Mouse (Mus musculus) lung, postnatal 0 days (tissue): ENCODE measurements at regions not wholly inside any gene's neighbourhood (a gene's known extent, or its start where the extent isn't known, plus 50 kb on each side); places are given as distances from the start of the nearest gene placed in this dataset.

Experiments used
- ATAC-seq: fragments of 200-750 bp; cut with Nextera tagmentation; 2 replicates; pipeline ENCODE4 v1.8.0; 2017; ENCODE audit warnings: moderate library complexity
- DNase-seq: peaks from one replicate; pipeline ENCODE4 v3.0.0-alpha.2; 2016; ENCODE audit warnings: low spot score
- H3K27ac ChIP-seq: fragments of 300-500 bp; sonication (generic); 2 replicates; pipeline ENCODE4 v1.5.1; 2014; ENCODE audit warnings: antibody characterized with exemption, mild to moderate bottlenecking, low read length, mixed read lengths
- H3K27me3 ChIP-seq: fragments of 300-500 bp; sonication (generic); replicated peaks from 2 replicates; pipeline ENCODE4 v1.6.1; 2014; ENCODE audit warnings: low read length, mixed read lengths; ENCODE audit not compliant: insufficient read depth
- H3K36me3 ChIP-seq: fragments of 300-500 bp; sonication (generic); 2 replicates; pipeline ENCODE4 v1.6.1; 2014; ENCODE audit warnings: low read length, mixed read lengths; ENCODE audit not compliant: insufficient read depth
- H3K4me1 ChIP-seq: fragments of 300-500 bp; sonication (generic); 2 replicates; pipeline ENCODE4 v1.6.1; 2014; ENCODE audit warnings: antibody characterized with exemption, low read depth, low read length, mixed read lengths; ENCODE audit not compliant: insufficient read depth
- H3K4me2 ChIP-seq: fragments of 300-500 bp; sonication (generic); replicated peaks from 2 replicates; pipeline ENCODE4 v1.6.1; 2014; ENCODE audit warnings: low read depth, mild to moderate bottlenecking, low read length, moderate library complexity, mixed read lengths
- H3K4me3 ChIP-seq: fragments of 300-500 bp; sonication (generic); 2 replicates; pipeline ENCODE4 v1.5.1; 2014; ENCODE audit warnings: low read depth, low read length
- H3K9ac ChIP-seq: fragments of 300-500 bp; sonication (generic); replicated peaks from 2 replicates; pipeline ENCODE4 v1.6.1; 2014; ENCODE audit warnings: low read depth, mild to moderate bottlenecking
- H3K9me3 ChIP-seq: fragments of 300-500 bp; sonication (generic); 2 replicates; pipeline ENCODE4 v1.6.1; 2016; ENCODE audit warnings: low read length, mixed read lengths
- CTCF ChIP-seq: IDR thresholded peaks from 2 replicates; pipeline ENCODE4 v1.5.1; 2016; ENCODE audit warnings: antibody characterized with exemption, mild to moderate bottlenecking
- EP300 ChIP-seq: IDR thresholded peaks from 2 replicates; pipeline ENCODE4 v1.6.1; 2016; ENCODE audit warnings: antibody characterized with exemption, mild to moderate bottlenecking, control low read depth
- WGBS: fragments of 180-500 bp; shearing (Covaris S2); extraction: QIAGEN DNeasy Blood & Tissue Kit; methylation state at CpG from one replicate; pipeline ENCODE4 v1.1.7; 2014; 5-methylcytosine and 5-hydroxymethylcytosine counted together

- 40% methylated on average over 7 of the region's 7 CpGs for WGBS
- peak; percentile 94 for ATAC-seq
- H3K9me3 ChIP-seq: no peaks in the 10 kb centered on the region
- H3K36me3 ChIP-seq: no peaks in the 10 kb centered on the region
- peak; percentile 85 for DNase-seq
- H3K4me2 ChIP-seq: no peak overlapping the region
- H3K27ac ChIP-seq: no peak overlapping the region
- H3K4me3 ChIP-seq: no peak overlapping the region
- TF ChIP-seq EP300 (no peak), CTCF (no peak)
- H3K9ac ChIP-seq: no peak overlapping the region
- no peaks in the 10 kb centered on the region for H3K27me3 ChIP-seq
- H3K4me1 ChIP-seq: no peaks in the 10 kb centered on the region
These were observed 159.1 kb downstream of the Bcl2l11 start for GRCm38 (mm10) chr2:128284822-128285421.

- no peak for DNase-seq
- ATAC-seq: no peak
- no peak for TF ChIP-seq CTCF
- TF ChIP-seq EP300: no peak
- no peaks in the 10 kb centered on the region for H3K4me1 ChIP-seq
- H3K36me3 ChIP-seq: no peaks in the 10 kb centered on the region
- no peak overlapping the region for H3K27ac ChIP-seq
- H3K9ac ChIP-seq: no peak overlapping the region
- H3K4me3 ChIP-seq: no peak overlapping the region
- 90% methylated on average over 12 of the region's 12 CpGs for WGBS
- no peak overlapping the region for H3K4me2 ChIP-seq
- no peaks in the 10 kb centered on the region for H3K9me3 ChIP-seq
- no peaks in the 10 kb centered on the region for H3K27me3 ChIP-seq
These were observed 159.6 kb downstream of the Bcl2l11 start for GRCm38 (mm10) chr2:128285457-128285856.

- Histone ChIP-seq H3K4me2 (no peak overlapping the region), H3K27me3 (no peaks in the 10 kb centered on the region), H3K4me1 (no peaks in the 10 kb centered on the region), H3K27ac (no peak overlapping the region), H3K36me3 (no peaks in the 10 kb centered on the region), H3K9ac (no peak overlapping the region), H3K9me3 (no peaks in the 10 kb centered on the region), H3K4me3 (no peak overlapping the region)
- 42% methylated on average over 12 of the region's 12 CpGs for WGBS
- ATAC-seq (no peak), DNase-seq (peak; percentile 80)
- no peak for TF ChIP-seq EP300
- TF ChIP-seq CTCF: no peak
These were observed 162.3 kb downstream of the Bcl2l11 start for GRCm38 (mm10) chr2:128288138-128288551.

- Histone ChIP-seq H3K27me3 (no peaks in the 10 kb centered on the region), H3K36me3 (no peaks in the 10 kb centered on the region), H3K4me3 (no peak overlapping the region), H3K9ac (no peak overlapping the region), H3K9me3 (no peaks in the 10 kb centered on the region), H3K4me1 (no peaks in the 10 kb centered on the region), H3K4me2 (no peak overlapping the region), H3K27ac (no peak overlapping the region)
- 92% methylated on average over 3 of the region's 3 CpGs for WGBS
- TF ChIP-seq EP300 (no peak), CTCF (no peak)
- no peak for DNase-seq
- no peak for ATAC-seq
These were observed 164.8 kb downstream of the Bcl2l11 start for GRCm38 (mm10) chr2:128290609-128291008.

GRCm38 (mm10) chr2:128294610-128295009 is 168.8 kb downstream of the Bcl2l11 start:
- DNase-seq (no peak), ATAC-seq (no peak)
- Histone ChIP-seq H3K27me3 (no peaks in the 10 kb centered on the region), H3K9ac (no peak overlapping the region), H3K4me2 (no peak overlapping the region), H3K27ac (no peak overlapping the region), H3K9me3 (no peaks in the 10 kb centered on the region), H3K36me3 (no peaks in the 10 kb centered on the region), H3K4me1 (no peaks in the 10 kb centered on the region), H3K4me3 (no peak overlapping the region)
- 68% methylated on average over 3 of the region's 3 CpGs for WGBS
- no peak for TF ChIP-seq CTCF

- H3K4me2 ChIP-seq: no peak overlapping the region
- H3K4me1 ChIP-seq: no peaks in the 10 kb centered on the region
- H3K9ac ChIP-seq: no peak overlapping the region
- H3K4me3 ChIP-seq: no peak overlapping the region
- no peaks in the 10 kb centered on the region for H3K9me3 ChIP-seq
- 64% methylated on average over 11 of the region's 11 CpGs for WGBS
- DNase-seq (no peak), ATAC-seq (no peak)
- no peak overlapping the region for H3K27ac ChIP-seq
- no peak for TF ChIP-seq CTCF
- TF ChIP-seq EP300: no peak
- no peaks in the 10 kb centered on the region for H3K36me3 ChIP-seq
- no peaks in the 10 kb centered on the region for H3K27me3 ChIP-seq
These were observed 169.2 kb downstream of the Bcl2l11 start for GRCm38 (mm10) chr2:128295018-128295424.
